Mouse (Mus musculus): Measurements from ENCODE around the gene Vsx1.

DNA sequence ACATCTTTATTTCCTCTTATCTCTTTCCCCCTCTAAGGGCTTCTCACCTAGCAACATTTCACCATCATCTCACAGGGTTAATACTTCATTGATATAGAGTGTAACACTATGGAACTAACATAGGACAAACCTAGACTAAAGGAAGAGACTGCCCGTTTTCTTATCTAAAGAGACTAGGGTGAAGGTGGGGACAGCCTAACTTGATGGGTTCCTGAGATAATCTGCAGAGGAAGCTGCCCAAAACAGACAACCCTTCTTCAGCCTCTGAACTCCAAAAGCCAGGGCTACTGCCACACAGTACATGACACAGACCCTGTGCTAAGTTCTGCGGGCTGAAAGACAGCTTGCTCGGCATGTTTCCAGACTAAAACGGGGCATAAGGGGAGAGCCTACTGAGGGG lies 7.6 kb downstream of the Vsx1 start:
- TF ChIP-seq CTCF (IDR thresholded peaks at IDR 0.05) (no peak), EP300 (IDR thresholded peaks at IDR 0.05) (no peak)

Data from lung, postnatal 0 days (tissue).